Mouse (Mus musculus): ENCODE measurements around the gene Anp32b.

DNA sequence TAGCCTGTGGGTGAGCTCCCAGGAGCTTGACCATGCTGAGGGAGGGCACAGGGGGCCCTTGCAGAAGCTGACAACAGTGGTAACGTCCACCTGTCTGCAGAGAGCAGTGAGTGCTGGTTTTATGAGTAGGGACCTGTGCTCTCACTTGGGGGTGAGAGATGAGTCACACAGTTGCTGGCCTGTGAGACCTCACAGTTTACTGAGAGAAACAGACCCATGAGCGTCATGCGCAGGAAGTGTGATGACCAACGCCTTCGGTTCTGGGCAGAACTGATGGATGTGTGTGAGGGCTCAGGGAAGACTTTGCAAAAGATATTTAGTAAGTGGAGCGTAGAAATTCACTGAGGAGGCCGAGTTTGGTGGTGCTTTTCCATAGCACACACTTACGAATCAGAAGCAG is 28.1 kb upstream of the Anp32b start:
- TF ChIP-seq CTCF (IDR thresholded peaks at IDR 0.05; ENCODE audit: low read depth) (no peak), EP300 (IDR thresholded peaks at IDR 0.05; ENCODE audit: low read depth) (no peak)
